Mouse (Mus musculus) midbrain, embryonic 16.5 days (tissue): ENCODE results near the gene Nrcam. TPM values are rescaled to one million over a fixed set of nuclear protein-coding genes. Genes with fewer than 3 reads are reported as not detected.
"Not testable (repeated sequence)": the region's sequence is repeated elsewhere in the genome, so short reads cannot be mapped to it uniquely, and the experiment has no call there.

ENCODE experiments used
- ATAC-seq: fragments of 200-750 bp; cut with Nextera tagmentation; 2 replicates; pipeline ENCODE4 v1.8.0; 2017; ENCODE audit warnings: moderate TSS enrichment
- H3K27ac ChIP-seq: fragments of 300-500 bp; sonication (generic); 2 replicates; pipeline ENCODE4 v1.5.1; 2014; ENCODE audit warnings: mild to moderate bottlenecking, low read length, mixed read lengths
- H3K27me3 ChIP-seq: fragments of 300-500 bp; sonication (generic); 2 replicates; pipeline ENCODE4 v1.6.1; 2014; ENCODE audit warnings: low read depth, low read length, mixed read lengths; ENCODE audit not compliant: control insufficient read depth, insufficient read depth
- H3K36me3 ChIP-seq: fragments of 300-500 bp; sonication (generic); 2 replicates; pipeline ENCODE4 v1.6.1; 2014; ENCODE audit warnings: mild to moderate bottlenecking, low read length, moderate library complexity, mixed read lengths; ENCODE audit not compliant: control insufficient read depth, insufficient read depth
- H3K4me1 ChIP-seq: fragments of 300-500 bp; sonication (generic); 2 replicates; pipeline ENCODE4 v1.6.1; 2014; ENCODE audit warnings: mild to moderate bottlenecking, low read length, mixed read lengths; ENCODE audit not compliant: control insufficient read depth, insufficient read depth
- H3K4me2 ChIP-seq: fragments of 300-500 bp; sonication (generic); 2 replicates; pipeline ENCODE4 v1.6.1; 2014; ENCODE audit warnings: mild to moderate bottlenecking, low read length, mixed read lengths
- H3K4me3 ChIP-seq: fragments of 300-500 bp; sonication (generic); 2 replicates; pipeline ENCODE4 v1.5.1; 2014; ENCODE audit warnings: low read depth, mild to moderate bottlenecking, low read length, moderate library complexity, mixed read lengths
- H3K9ac ChIP-seq: fragments of 300-500 bp; sonication (generic); 2 replicates; pipeline ENCODE4 v1.6.1; 2014; ENCODE audit warnings: low read depth, low read length, mixed read lengths
- H3K9me3 ChIP-seq: fragments of 300-500 bp; sonication (generic); replicated peaks from 2 replicates; pipeline ENCODE4 v1.6.1; 2014; ENCODE audit warnings: mild to moderate bottlenecking, low read length, mixed read lengths; ENCODE audit not compliant: control insufficient read depth, poor library complexity, severe bottlenecking
- WGBS: fragments of 180-500 bp; shearing (Covaris S2); extraction: QIAGEN DNeasy Blood & Tissue Kit; methylation state at CpG from one replicate; pipeline ENCODE4 v1.1.7; 2014; 5-methylcytosine and 5-hydroxymethylcytosine counted together
- polyA plus RNA-seq: library from polyadenylated mRNA; unstranded; fragments of >200 nt; fragmentation: Nextera tagmentation; extraction: Ambion mirVana; gene quantifications from 2 replicates; pipeline ENCODE4 v1.2.1, GENCODE M21; 2015

The Nrcam gene
- 148 and 160 TPM in 2 replicates for polyA plus RNA-seq

- Histone ChIP-seq H3K27ac (peak within 1 kb of the TSS; percentile 94), H3K27me3 (no peaks in the 10 kb centered on the region), H3K4me2 (peak within 1 kb of the TSS; percentile 61), H3K9me3 (no peaks in the 10 kb centered on the region), H3K4me3 (peak within 1 kb of the TSS; percentile 91), H3K9ac (peak within 1 kb of the TSS; percentile 94), H3K36me3 (no peaks in the 10 kb centered on the region), H3K4me1 (peaks cover 26% of the 10 kb centered on the region)
- peak; percentile 73 for ATAC-seq
- WGBS: 1% methylated on average over 69 of the region's 74 CpGs
These were observed at the start of gene Nrcam for GRCm38 (mm10) chr12:44328381-44329315. TSS of gene Nrcam (plus strand) at chr12:44328885.

GRCm38 (mm10) chr12:44280147-44280546 lies 48.5 kb upstream of the Nrcam start:
- not testable (repeated sequence) for ATAC-seq, H3K27me3 ChIP-seq, H3K4me3 ChIP-seq, H3K27ac ChIP-seq, H3K4me1 ChIP-seq, H3K4me2 ChIP-seq, H3K36me3 ChIP-seq, H3K9me3 ChIP-seq, H3K9ac ChIP-seq
- 83% methylated on average over 2 of the region's 2 CpGs for WGBS

- no peak for ATAC-seq
- Histone ChIP-seq H3K4me1 (no peaks in the 10 kb centered on the region), H3K4me2 (no peak overlapping the region), H3K27ac (no peak overlapping the region), H3K36me3 (peaks cover 4% of the 10 kb centered on the region; the same call in 1 of the 2 replicates), H3K9ac (no peak overlapping the region), H3K4me3 (no peak overlapping the region), H3K27me3 (no peaks in the 10 kb centered on the region), H3K9me3 (no peaks in the 10 kb centered on the region)
- 90% methylated on average over 3 of the region's 3 CpGs for WGBS
These were observed 47.2 kb upstream of the Nrcam start for GRCm38 (mm10) chr12:44281534-44281933.

GRCm38 (mm10) chr12:44283378-44283777 lies 45.3 kb upstream of the Nrcam start:
- H3K4me2 ChIP-seq: no peak overlapping the region
- no peak overlapping the region for H3K4me3 ChIP-seq
- H3K36me3 ChIP-seq: peaks cover 4% of the 10 kb centered on the region; the same call in 1 of the 2 replicates
- no peaks in the 10 kb centered on the region for H3K27me3 ChIP-seq
- no peak overlapping the region for H3K9ac ChIP-seq
- ATAC-seq: no peak
- WGBS: 85% methylated on average over 9 of the region's 9 CpGs
- no peaks in the 10 kb centered on the region for H3K9me3 ChIP-seq
- H3K27ac ChIP-seq: no peak overlapping the region
- H3K4me1 ChIP-seq: no peaks in the 10 kb centered on the region

- H3K9ac ChIP-seq: no peak overlapping the region
- WGBS: 92% methylated on average over 8 of the region's 8 CpGs
- H3K27ac ChIP-seq: no peak overlapping the region
- no peaks in the 10 kb centered on the region for H3K27me3 ChIP-seq
- no peaks in the 10 kb centered on the region for H3K9me3 ChIP-seq
- no peak overlapping the region for H3K4me2 ChIP-seq
- no peaks in the 10 kb centered on the region for H3K4me1 ChIP-seq
- ATAC-seq: no peak
- H3K36me3 ChIP-seq: peaks cover 6% of the 10 kb centered on the region; the same call in 1 of the 2 replicates
- H3K4me3 ChIP-seq: no peak overlapping the region
These were observed 41.7 kb upstream of the Nrcam start for GRCm38 (mm10) chr12:44286992-44287391.

GRCm38 (mm10) chr12:44292281-44292680 lies 36.4 kb upstream of the Nrcam start:
- H3K27ac ChIP-seq: no peak overlapping the region
- no peak overlapping the region for H3K4me3 ChIP-seq
- ATAC-seq: no peak; the same call in 1 of the 2 replicates

GRCm38 (mm10) chr12:44300793-44301192 lies 27.9 kb upstream of the Nrcam start:
- H3K9ac ChIP-seq: no peak overlapping the region
- no peak overlapping the region for H3K4me2 ChIP-seq
- no peak overlapping the region for H3K27ac ChIP-seq
- no peak overlapping the region for H3K4me3 ChIP-seq
- H3K4me1 ChIP-seq: no peaks in the 10 kb centered on the region
- H3K36me3 ChIP-seq: peaks cover 13% of the 10 kb centered on the region; the same call in 1 of the 2 replicates
- no peaks in the 10 kb centered on the region for H3K9me3 ChIP-seq
- no peak for ATAC-seq
- H3K27me3 ChIP-seq: no peaks in the 10 kb centered on the region

More at GRCm38 (mm10) chr12:44292281-44292680, 36.4 kb upstream of the Nrcam start:
- Histone ChIP-seq H3K4me1 (no peaks in the 10 kb centered on the region), H3K4me2 (no peak overlapping the region), H3K36me3 (peaks cover 7% of the 10 kb centered on the region; the same call in 1 of the 2 replicates), H3K9me3 (no peaks in the 10 kb centered on the region), H3K27me3 (no peaks in the 10 kb centered on the region), H3K9ac (no peak overlapping the region)

GRCm38 (mm10) chr12:44304012-44304411 lies 24.7 kb upstream of the Nrcam start:
- no peak for ATAC-seq
- no peak overlapping the region for H3K4me2 ChIP-seq
- H3K9me3 ChIP-seq: no peaks in the 10 kb centered on the region
- no peaks in the 10 kb centered on the region for H3K27me3 ChIP-seq
- peaks cover 16% of the 10 kb centered on the region for H3K36me3 ChIP-seq
- 94% methylated on average over 1 of the region's 1 CpGs for WGBS
- no peak overlapping the region for H3K27ac ChIP-seq
- no peak overlapping the region for H3K4me3 ChIP-seq
- no peaks in the 10 kb centered on the region for H3K4me1 ChIP-seq
- H3K9ac ChIP-seq: no peak overlapping the region

- no peaks in the 10 kb centered on the region for H3K4me1 ChIP-seq
- no peak for ATAC-seq
- H3K9ac ChIP-seq: no peak overlapping the region
- peaks cover 18% of the 10 kb centered on the region for H3K36me3 ChIP-seq
- H3K27ac ChIP-seq: no peak overlapping the region
- H3K4me2 ChIP-seq: no peak overlapping the region
- no peaks in the 10 kb centered on the region for H3K9me3 ChIP-seq
- 80% methylated on average over 5 of the region's 5 CpGs for WGBS
- H3K27me3 ChIP-seq: no peaks in the 10 kb centered on the region
- H3K4me3 ChIP-seq: no peak overlapping the region
These were observed 23.8 kb upstream of the Nrcam start for GRCm38 (mm10) chr12:44304869-44305268.
